Mouse (Mus musculus) small intestine, adult 2 months (tissue): Measurements from ENCODE around the gene Cntrob.

Experiments
- CTCF ChIP-seq: fragments of 200-500 bp; IDR thresholded peaks from 2 replicates; pipeline ENCODE4 v1.5.1; 2012; ENCODE audit warnings: low read depth, mild to moderate bottlenecking, control low read depth, inconsistent platforms, low read length, moderate library complexity, mixed read lengths; ENCODE audit not compliant: insufficient replicate concordance, insufficient read length; ENCODE audit errors: extremely low read depth
- POLR2A ChIP-seq: fragments of 200-500 bp; IDR thresholded peaks from 2 replicates; pipeline ENCODE4 v1.6.1; 2012; ENCODE audit warnings: low read depth, mild to moderate bottlenecking, control low read depth, inconsistent platforms, low read length, moderate library complexity

GRCm38 (mm10) chr11:69369990-69370816, 46.6 kb upstream of the Cntrob start:
- TF ChIP-seq CTCF, result no peak
- TF ChIP-seq POLR2A, result no peak
